Mouse (Mus musculus): ENCODE results near the gene Scamp2. TPM values are rescaled to one million over a fixed set of nuclear protein-coding genes. Genes with fewer than 3 reads are reported as not detected.

Gene Scamp2
- total RNA-seq, 1 experiment: 51.7 TPM

GRCm38 (mm10) chr9:57600620-57601352 is 40.0 kb downstream of the Scamp2 start:
- Histone ChIP-seq H3K4me3 (ENCODE audit: insufficient read depth in 1 of 2, low read depth in 1 of 2, low read length in 2 of 2, poor library complexity in 1 of 2, severe bottlenecking in 1 of 2) (no peak overlapping the region), H3K9me3 (ENCODE audit: control insufficient read depth, insufficient read depth, low read depth, low read length) (no peaks in the 10 kb centered on the region), H3K9ac (ENCODE audit: insufficient read depth, low read depth, low read length, poor library complexity, severe bottlenecking) (no peak overlapping the region), H3K4me1 (ENCODE audit: control insufficient read depth in 2 of 2, insufficient read depth in 2 of 2, low read length in 2 of 2, poor library complexity in 1 of 2) (peaks cover 7 to 16% of the 10 kb centered on the region in 2 experiments; a peak in 3 of 4 replicates), H3K36me3 (ENCODE audit: control insufficient read depth, insufficient read depth, low read length, poor library complexity, severe bottlenecking) (no peaks in the 10 kb centered on the region), H3K27ac (ENCODE audit: insufficient read depth, low read depth, low read length, poor library complexity, severe bottlenecking) (no peak overlapping the region)
- DNase-seq (ENCODE audit: low read depth, low spot score): no peak
- TF ChIP-seq CHD2 (IDR thresholded peaks at IDR 0.05; ENCODE audit: low read depth, low read length) (no peak), HCFC1 (IDR thresholded peaks at IDR 0.05; ENCODE audit: borderline replicate concordance, insufficient read depth, low read length) (no peak), ZNF384 (IDR thresholded peaks at IDR 0.05; ENCODE audit: low read depth, low read length) (no peak), MAFK (IDR thresholded peaks at IDR 0.05; ENCODE audit: insufficient read depth, low read depth, low read length) (no peak), ZC3H11A (IDR thresholded peaks at IDR 0.05; ENCODE audit: borderline replicate concordance, low read depth, low read length) (no peak)
- in situ Hi-C loops (cut with MboI; ENCODE audit: low sequenced_read_pairs in 2 of 2, unreplicated experiment in 2 of 2): no loop called here

- Histone ChIP-seq H3K4me1 (ENCODE audit: control insufficient read depth in 2 of 2, insufficient read depth in 2 of 2, low read length in 2 of 2, poor library complexity in 1 of 2) (peaks cover 7 to 16% of the 10 kb centered on the region in 2 experiments; a peak in 3 of 4 replicates), H3K36me3 (ENCODE audit: control insufficient read depth, insufficient read depth, low read length, poor library complexity, severe bottlenecking) (no peaks in the 10 kb centered on the region), H3K9ac (ENCODE audit: insufficient read depth, low read depth, low read length, poor library complexity, severe bottlenecking) (no peak overlapping the region), H3K27ac (ENCODE audit: insufficient read depth, low read depth, low read length, poor library complexity, severe bottlenecking) (no peak overlapping the region), H3K9me3 (ENCODE audit: control insufficient read depth, insufficient read depth, low read depth, low read length) (no peaks in the 10 kb centered on the region), H3K4me3 (ENCODE audit: insufficient read depth in 1 of 2, low read depth in 1 of 2, low read length in 2 of 2, poor library complexity in 1 of 2, severe bottlenecking in 1 of 2) (no peak overlapping the region)
- no peak for TF ChIP-seq MAFK (IDR thresholded peaks at IDR 0.05; ENCODE audit: insufficient read depth, low read depth, low read length)
- TF ChIP-seq ZNF384 (IDR thresholded peaks at IDR 0.05; ENCODE audit: low read depth, low read length): no peak
- TF ChIP-seq HCFC1 (IDR thresholded peaks at IDR 0.05; ENCODE audit: borderline replicate concordance, insufficient read depth, low read length): no peak
- no peak for TF ChIP-seq ZC3H11A (IDR thresholded peaks at IDR 0.05; ENCODE audit: borderline replicate concordance, low read depth, low read length)
- no peak for TF ChIP-seq CHD2 (IDR thresholded peaks at IDR 0.05; ENCODE audit: low read depth, low read length)
- DNase-seq (ENCODE audit: low read depth, low spot score): no peak
- in situ Hi-C loops (cut with MboI; ENCODE audit: low sequenced_read_pairs in 2 of 2, unreplicated experiment in 2 of 2): no loop called here
Measured at GRCm38 (mm10) chr9:57601353-57601706, 40.6 kb downstream of the Scamp2 start.

- H3K9me3 ChIP-seq (ENCODE audit: control insufficient read depth, insufficient read depth, low read depth, low read length): no peaks in the 10 kb centered on the region
- no peak overlapping the region for H3K4me3 ChIP-seq (ENCODE audit: insufficient read depth in 1 of 2, low read depth in 1 of 2, low read length in 2 of 2, poor library complexity in 1 of 2, severe bottlenecking in 1 of 2)
- H3K9ac ChIP-seq (ENCODE audit: insufficient read depth, low read depth, low read length, poor library complexity, severe bottlenecking): no peak overlapping the region
- H3K4me1 ChIP-seq (ENCODE audit: control insufficient read depth in 2 of 2, insufficient read depth in 2 of 2, low read length in 2 of 2, poor library complexity in 1 of 2): peaks cover 7 to 18% of the 10 kb centered on the region in 2 experiments; a peak in 3 of 4 replicates
- no peak for DNase-seq (ENCODE audit: low read depth, low spot score)
- TF ChIP-seq ZC3H11A (IDR thresholded peaks at IDR 0.05; ENCODE audit: borderline replicate concordance, low read depth, low read length): no peak
- no peak for TF ChIP-seq ZNF384 (IDR thresholded peaks at IDR 0.05; ENCODE audit: low read depth, low read length)
- TF ChIP-seq CHD2 (IDR thresholded peaks at IDR 0.05; ENCODE audit: low read depth, low read length): no peak
- TF ChIP-seq MAFK (IDR thresholded peaks at IDR 0.05; ENCODE audit: insufficient read depth, low read depth, low read length): no peak
- TF ChIP-seq HCFC1 (IDR thresholded peaks at IDR 0.05; ENCODE audit: borderline replicate concordance, insufficient read depth, low read length): no peak
- no peak overlapping the region for H3K27ac ChIP-seq (ENCODE audit: insufficient read depth, low read depth, low read length, poor library complexity, severe bottlenecking)
- H3K36me3 ChIP-seq (ENCODE audit: control insufficient read depth, insufficient read depth, low read length, poor library complexity, severe bottlenecking): no peaks in the 10 kb centered on the region
- in situ Hi-C loops (cut with MboI; ENCODE audit: low sequenced_read_pairs in 2 of 2, unreplicated experiment in 2 of 2): no loop called here
Measured at GRCm38 (mm10) chr9:57602098-57602497, 41.4 kb downstream of the Scamp2 start.

GRCm38 (mm10) chr9:57604875-57605274 is 44.1 kb downstream of the Scamp2 start:
- Histone ChIP-seq H3K9me3 (ENCODE audit: control insufficient read depth, insufficient read depth, low read depth, low read length) (no peaks in the 10 kb centered on the region), H3K27ac (ENCODE audit: insufficient read depth, low read depth, low read length, poor library complexity, severe bottlenecking) (no peak overlapping the region), H3K36me3 (ENCODE audit: control insufficient read depth, insufficient read depth, low read length, poor library complexity, severe bottlenecking) (no peaks in the 10 kb centered on the region), H3K9ac (ENCODE audit: insufficient read depth, low read depth, low read length, poor library complexity, severe bottlenecking) (no peak overlapping the region), H3K4me1 (ENCODE audit: control insufficient read depth in 2 of 2, insufficient read depth in 2 of 2, low read length in 2 of 2, poor library complexity in 1 of 2) (peaks cover 7 to 9% of the 10 kb centered on the region in 2 experiments; a peak in 3 of 4 replicates), H3K4me3 (ENCODE audit: insufficient read depth in 1 of 2, low read depth in 1 of 2, low read length in 2 of 2, poor library complexity in 1 of 2, severe bottlenecking in 1 of 2) (no peak overlapping the region)
- DNase-seq (ENCODE audit: low read depth, low spot score): no peak
- TF ChIP-seq MAFK (IDR thresholded peaks at IDR 0.05; ENCODE audit: insufficient read depth, low read depth, low read length) (no peak), ZNF384 (IDR thresholded peaks at IDR 0.05; ENCODE audit: low read depth, low read length) (no peak), CHD2 (IDR thresholded peaks at IDR 0.05; ENCODE audit: low read depth, low read length) (no peak), HCFC1 (IDR thresholded peaks at IDR 0.05; ENCODE audit: borderline replicate concordance, insufficient read depth, low read length) (no peak), ZC3H11A (IDR thresholded peaks at IDR 0.05; ENCODE audit: borderline replicate concordance, low read depth, low read length) (no peak)
- in situ Hi-C loops (cut with MboI; ENCODE audit: low sequenced_read_pairs in 2 of 2, unreplicated experiment in 2 of 2): no loop called here

All from ES-E14 (cell line).